In genomic region chr4:136977244-136977643, GRCm38 (mm10) we compare ENCODE assay signal across 16 mouse cellular contexts. TPM values are rescaled to one million over a fixed set of nuclear protein-coding genes. Genes with fewer than 3 reads are reported as not detected.
"Had no signal": no experiment of that assay in that cellular context is flagged by ENCODE, and none has a peak within 500 bp of the region (broad histone marks: within the 10 kb centered on the region; RNA-seq: fewer than 3 reads in every experiment).

No protein-coding gene starts in this region.

- H3K9me3 ChIP-seq: neural tube, embryonic 15.5 days; stomach, embryonic 15.5 days had no signal

- H3K27me3 ChIP-seq: stomach, embryonic 15.5 days had no signal

- H3K4me1 ChIP-seq: stomach, embryonic 15.5 days had no signal

- H3K9ac ChIP-seq: neural tube, embryonic 15.5 days; stomach, embryonic 15.5 days had no signal

- H3K36me3 ChIP-seq: neural tube, embryonic 15.5 days; stomach, embryonic 15.5 days had no signal

- H3K27ac ChIP-seq: neural tube, embryonic 15.5 days; stomach, embryonic 15.5 days; stomach, postnatal 0 days had no signal

- H3K4me2 ChIP-seq: neural tube, embryonic 15.5 days; stomach, embryonic 15.5 days had no signal

- DNase-seq: retina, postnatal 1 day; right cerebral cortex, adult 18-20 months; right cerebral cortex, postnatal 14 days; right cerebral cortex, postnatal 25 days; right cerebral cortex, postnatal 4 days; spleen, adult 18-20 months; thymus, adult 18-20 months; thymus, adult 2 months; thymus, postnatal 14 days; thymus, postnatal 25 days; thymus, postnatal 36 days; thymus, postnatal 4 days had no signal

- H3K4me3 ChIP-seq: neural tube, embryonic 15.5 days; stomach, embryonic 15.5 days had no signal

RNA-seq across cellular contexts. Expression of gene Epha8, which starts 20.6 kb away (rescaled TPM):
- total RNA-seq: neutrophil, adult 5-6 weeks had no signal
